Mouse (Mus musculus) kidney, postnatal 0 days (tissue): Measurements from ENCODE around the gene Rassf10. TPM values are rescaled to one million over a fixed set of nuclear protein-coding genes. Genes with fewer than 3 reads are reported as not detected.

Experiments
- ATAC-seq: fragments of 200-750 bp; cut with Nextera tagmentation; replicated peaks from 2 replicates; pipeline ENCODE4 v1.8.0; 2017; ENCODE audit warnings: low read depth, moderate number of reproducible peaks, moderate TSS enrichment, moderate library complexity; ENCODE audit not compliant: low FRiP score
- DNase-seq: peaks from one replicate; pipeline ENCODE4 v3.0.0-alpha.2; 2016; ENCODE audit warnings: low spot score
- H3K27ac ChIP-seq: fragments of 300-500 bp; sonication (generic); 2 replicates; pipeline ENCODE4 v1.5.1; 2014; ENCODE audit warnings: mild to moderate bottlenecking
- H3K27me3 ChIP-seq: fragments of 300-500 bp; sonication (generic); 2 replicates; pipeline ENCODE4 v1.6.1; 2014; ENCODE audit warnings: low read length, mixed read lengths; ENCODE audit not compliant: insufficient read depth
- H3K36me3 ChIP-seq: fragments of 300-500 bp; sonication (generic); 2 replicates; pipeline ENCODE4 v1.6.1; 2014; ENCODE audit warnings: low read length, mixed read lengths; ENCODE audit not compliant: insufficient read depth
- H3K4me1 ChIP-seq: fragments of 300-500 bp; sonication (generic); replicated peaks from 2 replicates; pipeline ENCODE4 v1.6.1; 2014; ENCODE audit warnings: antibody characterized with exemption, low read length, mixed read lengths; ENCODE audit not compliant: insufficient read depth
- H3K4me2 ChIP-seq: fragments of 300-500 bp; sonication (generic); 2 replicates; pipeline ENCODE4 v1.6.1; 2014; ENCODE audit warnings: mild to moderate bottlenecking, low read length, moderate library complexity, mixed read lengths
- H3K4me3 ChIP-seq: fragments of 300-500 bp; sonication (generic); replicated peaks from 2 replicates; pipeline ENCODE4 v1.5.1; 2014; ENCODE audit warnings: low read depth, low read length
- H3K9ac ChIP-seq: fragments of 300-500 bp; sonication (generic); 2 replicates; pipeline ENCODE4 v1.6.1; 2014; ENCODE audit warnings: low read depth, low read length
- H3K9me3 ChIP-seq: fragments of 300-500 bp; sonication (generic); replicated peaks from 2 replicates; pipeline ENCODE4 v1.6.1; 2016; ENCODE audit warnings: low read length, inconsistent platforms, mixed read lengths
- CTCF ChIP-seq: IDR thresholded peaks from 2 replicates; pipeline ENCODE4 v1.5.1; 2016; ENCODE audit warnings: antibody characterized with exemption, low read depth, mild to moderate bottlenecking, moderate library complexity
- whole genome bisulfite sequencing: fragments of 180-500 bp; shearing (Covaris S2); extraction: QIAGEN DNeasy Blood & Tissue Kit; methylation state at CpG from one replicate; pipeline ENCODE4 v1.1.7; 2014; 5-methylcytosine and 5-hydroxymethylcytosine counted together
- polyA plus RNA-seq: library from polyadenylated mRNA; unstranded; fragments of >200 nt; fragmentation: Nextera tagmentation; extraction: Ambion mirVana; gene quantifications from 2 replicates; pipeline ENCODE4 v1.2.1, GENCODE M21; 2015

The Rassf10 gene
- polyA plus RNA-seq, 1 experiment from 2014 or later, result 20.8 TPM

DNA sequence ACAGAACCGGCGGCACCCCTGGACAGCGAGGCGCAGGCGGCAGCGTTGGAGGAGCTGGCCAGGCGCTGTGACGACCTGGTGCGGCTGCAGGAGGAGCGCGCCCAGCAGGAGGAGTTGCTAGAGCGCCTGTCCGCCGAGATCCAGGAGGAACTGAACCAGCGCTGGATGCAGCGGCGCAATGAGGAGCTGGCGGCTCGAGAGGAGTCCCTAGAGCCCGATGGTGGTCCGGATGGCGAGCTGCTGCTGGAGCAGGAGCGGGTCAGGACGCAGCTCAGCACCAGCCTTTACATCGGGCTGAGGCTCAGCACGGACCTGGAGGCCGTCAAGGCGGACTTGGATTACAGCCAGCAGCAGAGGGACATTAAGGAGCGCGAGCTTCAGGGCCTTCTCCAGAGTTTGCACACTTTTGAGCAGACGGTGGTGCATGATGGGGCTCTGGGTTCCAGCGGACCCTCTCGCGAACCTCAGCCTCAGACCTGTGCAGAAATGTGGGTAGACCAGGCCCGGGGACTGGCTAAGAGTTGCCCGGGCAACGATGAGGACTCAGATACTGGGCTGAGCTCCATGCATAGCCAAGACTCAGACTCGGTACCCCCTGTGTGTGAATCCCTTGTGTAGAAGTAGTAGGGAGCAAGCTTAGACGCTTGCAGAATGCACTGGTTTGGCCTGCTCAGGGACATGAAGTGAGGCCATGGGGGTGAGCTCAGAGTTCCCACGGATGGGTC lies 1.5 kb downstream of the Rassf10 start:
- TF ChIP-seq CTCF, result peak; percentile 40
- Histone ChIP-seq H3K27ac (peak overlapping the region; percentile 78), H3K4me1 (peaks cover 12% of the 10 kb centered on the region; the same call in 1 of the 2 replicates), H3K9me3 (no peaks in the 10 kb centered on the region), H3K4me2 (peak overlapping the region; percentile 90), H3K4me3 (peak overlapping the region; percentile 63), H3K27me3 (peaks cover 7% of the 10 kb centered on the region), H3K9ac (peak overlapping the region; percentile 78), H3K36me3 (no peaks in the 10 kb centered on the region)
- DNase-seq (peak; percentile 58), ATAC-seq (0 out of 2 replicates have a peak, but pooled peaks have one; percentile 15)
- WGBS, result 4% methylated on average over 38 of the region's 40 CpGs

GRCm38 (mm10) chr7:112955955-112956354 lies 2.2 kb downstream of the Rassf10 start:
- Histone ChIP-seq H3K4me3 (peak overlapping the region; percentile 63), H3K27ac (peak overlapping the region; percentile 78), H3K9me3 (no peaks in the 10 kb centered on the region), H3K9ac (peak overlapping the region; percentile 78; the same call in 1 of the 2 replicates), H3K4me2 (peak overlapping the region; percentile 90), H3K4me1 (peaks cover 12% of the 10 kb centered on the region; the same call in 1 of the 2 replicates), H3K27me3 (peaks cover 7% of the 10 kb centered on the region), H3K36me3 (no peaks in the 10 kb centered on the region)
- ATAC-seq (no peak), DNase-seq (peak; percentile 58)
- 22% methylated on average over 3 of the region's 3 CpGs for WGBS
- TF ChIP-seq CTCF, result peak; percentile 53

GRCm38 (mm10) chr7:112956961-112957360 lies 3.2 kb downstream of the Rassf10 start:
- Histone ChIP-seq H3K4me1 (peaks cover 12% of the 10 kb centered on the region; the same call in 1 of the 2 replicates), H3K4me2 (peak overlapping the region; percentile 90), H3K36me3 (no peaks in the 10 kb centered on the region), H3K27ac (0 out of 2 replicates have a peak overlapping the region, but pooled peaks have one; percentile 36), H3K9me3 (no peaks in the 10 kb centered on the region), H3K27me3 (peaks cover 7% of the 10 kb centered on the region), H3K9ac (0 out of 2 replicates have a peak overlapping the region, but pooled peaks have one; percentile 10), H3K4me3 (peak overlapping the region; percentile 63)
- 50% methylated on average over 7 of the region's 7 CpGs for WGBS
- TF ChIP-seq CTCF, result no peak; the same call in 1 of the 2 replicates
- no peak for DNase-seq
- ATAC-seq, result no peak

DNA sequence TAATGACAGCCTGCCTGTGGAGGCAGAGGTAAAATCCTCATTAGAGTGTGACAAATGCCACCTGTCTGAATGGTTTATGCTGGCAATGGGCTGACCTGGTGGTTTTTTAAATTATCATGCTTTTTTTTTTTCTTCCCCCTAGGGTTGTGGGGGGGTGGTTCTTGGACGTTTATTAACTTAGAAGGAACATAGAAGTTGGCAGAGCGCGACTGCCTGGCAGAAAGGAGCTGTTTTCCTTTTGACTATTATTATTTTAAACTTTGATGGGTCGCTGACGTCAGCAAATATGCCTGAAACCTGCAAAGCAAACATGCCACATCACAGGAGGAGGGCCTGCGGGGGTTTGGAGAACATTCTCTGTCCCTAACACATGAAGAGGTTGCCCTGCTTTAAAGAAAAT lies 3.9 kb downstream of the Rassf10 start:
- Histone ChIP-seq H3K4me1 (peaks cover 12% of the 10 kb centered on the region; the same call in 1 of the 2 replicates), H3K36me3 (no peaks in the 10 kb centered on the region), H3K27ac (peak overlapping the region; percentile 54), H3K9me3 (no peaks in the 10 kb centered on the region), H3K4me2 (peak overlapping the region; percentile 90), H3K9ac (no peak overlapping the region), H3K27me3 (peaks cover 7% of the 10 kb centered on the region), H3K4me3 (no peak overlapping the region)
- no peak for TF ChIP-seq CTCF
- peak; percentile 26 for DNase-seq
- 25% methylated on average over 6 of the region's 6 CpGs for WGBS
- no peak for ATAC-seq

DNA sequence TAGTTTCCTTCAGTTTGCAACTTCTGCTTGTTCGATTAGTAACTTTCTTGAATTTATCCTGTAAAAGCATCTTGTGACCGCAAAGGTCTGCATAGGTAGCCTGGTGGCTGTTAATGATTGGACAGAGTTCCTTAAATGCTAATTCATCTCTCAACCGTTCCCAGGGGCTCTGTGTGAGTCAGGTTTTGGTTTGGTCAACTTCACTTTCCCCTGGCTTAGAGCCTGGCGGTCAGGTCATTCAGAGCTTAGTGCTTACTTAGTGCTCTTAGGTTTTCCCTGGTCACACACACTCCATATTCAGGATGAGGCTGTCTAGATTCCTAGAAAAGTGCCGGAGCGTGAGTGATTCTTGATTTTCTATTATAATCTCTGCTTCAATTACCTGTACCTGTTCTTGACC lies 12.6 kb downstream of the Rassf10 start:
- Histone ChIP-seq H3K4me3 (no peak overlapping the region), H3K4me2 (peak overlapping the region; percentile 3; the same call in 1 of the 2 replicates), H3K27me3 (no peaks in the 10 kb centered on the region), H3K9ac (no peak overlapping the region), H3K27ac (0 out of 2 replicates have a peak overlapping the region, but pooled peaks have one; percentile 25), H3K9me3 (0 out of 2 replicates have a peak, but pooled peaks cover 4% of the 10 kb centered on the region), H3K36me3 (no peaks in the 10 kb centered on the region), H3K4me1 (no peaks in the 10 kb centered on the region)
- WGBS, result 38% methylated on average over 6 of the region's 6 CpGs
- ATAC-seq, result no peak
- no peak for TF ChIP-seq CTCF
- DNase-seq, result peak; percentile 38

GRCm38 (mm10) chr7:112966786-112967185 lies 13.0 kb downstream of the Rassf10 start:
- ATAC-seq, result no peak
- TF ChIP-seq CTCF, result no peak
- Histone ChIP-seq H3K4me3 (no peak overlapping the region), H3K4me2 (peak overlapping the region; percentile 3; the same call in 1 of the 2 replicates), H3K27ac (peak overlapping the region; percentile 25; the same call in 1 of the 2 replicates), H3K9me3 (0 out of 2 replicates have a peak, but pooled peaks cover 4% of the 10 kb centered on the region), H3K36me3 (no peaks in the 10 kb centered on the region), H3K27me3 (no peaks in the 10 kb centered on the region), H3K4me1 (no peaks in the 10 kb centered on the region), H3K9ac (no peak overlapping the region)
- 16% methylated on average over 3 of the region's 3 CpGs for WGBS
- DNase-seq, result no peak
